Mouse (Mus musculus) kidney, postnatal 36 days (tissue): Measurements from ENCODE around the gene Nup62.
"Not testable (repeated sequence)": the region's sequence is repeated elsewhere in the genome, so short reads cannot be mapped to it uniquely, and the experiment has no call there.

Source experiments
- DNase-seq, 2 experiments: peaks; one replicate each; pipeline ENCODE4 v3.0.0; 2021 to 2022; ENCODE audit warnings: mixed read lengths in 2 of 2

Nup62 gene

DNA sequence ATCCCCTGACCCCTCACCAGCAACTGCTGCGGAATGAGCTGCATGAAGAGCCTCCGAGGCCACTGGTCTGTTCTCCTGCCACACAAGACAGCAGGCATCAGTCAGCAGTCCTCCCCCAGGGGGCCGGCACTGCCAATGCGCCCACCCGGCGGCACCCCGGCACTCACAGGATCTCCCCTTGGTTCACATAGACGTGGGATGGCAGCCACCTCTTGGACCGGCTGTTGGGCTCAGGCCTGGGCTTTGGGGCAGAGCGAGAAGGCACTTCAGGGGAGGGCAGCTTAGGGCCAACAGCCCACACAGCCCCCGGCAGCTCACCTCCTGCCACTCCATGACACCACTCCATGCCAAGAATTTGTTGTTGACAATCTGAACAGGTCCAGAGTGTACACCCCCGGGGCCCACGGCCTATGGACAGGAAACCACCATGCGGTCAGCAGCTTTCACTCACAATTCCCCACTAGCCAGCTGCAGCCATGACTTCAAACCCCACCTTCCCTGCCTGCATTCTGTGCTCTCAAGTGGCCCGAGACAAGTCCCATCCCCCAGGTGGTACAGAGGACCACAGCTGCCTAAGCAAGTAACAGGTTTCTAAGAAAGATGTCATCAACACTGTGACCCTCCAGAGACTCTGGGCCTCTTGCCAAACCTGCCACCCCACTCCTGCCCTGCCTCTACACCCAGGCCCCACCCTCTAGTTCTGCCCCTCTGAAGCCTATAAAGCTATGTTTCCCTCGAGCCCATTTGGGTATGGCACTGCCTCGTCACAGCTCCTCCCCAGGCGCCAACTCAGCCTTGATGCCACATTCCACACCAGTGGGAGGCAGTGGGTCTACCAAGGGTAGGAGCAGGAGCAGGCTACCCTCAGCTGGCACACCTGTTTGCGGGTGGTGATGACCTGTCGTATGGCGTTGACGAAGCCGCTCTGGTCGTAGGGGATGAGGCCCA lies 49.0 kb downstream of the Nup62 start:
- DNase-seq = no peak

DNA sequence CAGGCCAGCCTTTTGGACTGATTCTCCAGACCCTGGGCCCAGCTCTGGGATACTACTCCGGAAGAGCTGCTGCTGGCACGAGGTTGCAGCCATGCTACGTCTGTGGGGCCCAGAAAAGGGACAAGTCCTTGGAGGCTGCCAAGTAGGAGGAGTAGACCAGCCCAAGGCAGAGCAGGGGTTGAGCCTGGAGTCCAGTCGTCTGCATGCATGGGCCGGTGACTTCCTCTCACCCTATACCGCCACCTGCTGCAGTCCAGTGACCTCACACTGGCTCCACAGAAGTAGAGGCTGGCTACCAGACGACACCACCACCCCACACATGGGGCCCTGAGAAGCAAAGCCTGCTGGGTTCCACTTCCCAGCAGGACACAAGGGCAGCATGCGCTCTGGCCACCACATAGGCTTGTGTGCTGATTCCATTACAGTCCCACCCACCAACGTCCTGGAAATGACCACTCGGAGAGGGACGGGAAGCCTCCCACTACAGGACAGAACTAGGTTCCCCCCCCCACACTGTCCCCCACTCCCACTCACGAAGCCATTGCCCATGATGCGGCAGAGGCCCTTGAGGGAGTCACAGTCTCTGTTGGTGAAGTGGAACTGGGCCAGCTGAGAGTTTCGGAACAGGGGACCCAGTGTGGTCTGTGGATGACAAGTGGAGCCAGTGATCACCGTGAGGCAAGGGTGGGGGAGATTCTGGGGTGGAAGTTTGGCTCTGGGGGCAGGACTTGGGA lies 50.6 kb downstream of the Nup62 start:
- peak; percentile 72 to 75 for DNase-seq

DNA sequence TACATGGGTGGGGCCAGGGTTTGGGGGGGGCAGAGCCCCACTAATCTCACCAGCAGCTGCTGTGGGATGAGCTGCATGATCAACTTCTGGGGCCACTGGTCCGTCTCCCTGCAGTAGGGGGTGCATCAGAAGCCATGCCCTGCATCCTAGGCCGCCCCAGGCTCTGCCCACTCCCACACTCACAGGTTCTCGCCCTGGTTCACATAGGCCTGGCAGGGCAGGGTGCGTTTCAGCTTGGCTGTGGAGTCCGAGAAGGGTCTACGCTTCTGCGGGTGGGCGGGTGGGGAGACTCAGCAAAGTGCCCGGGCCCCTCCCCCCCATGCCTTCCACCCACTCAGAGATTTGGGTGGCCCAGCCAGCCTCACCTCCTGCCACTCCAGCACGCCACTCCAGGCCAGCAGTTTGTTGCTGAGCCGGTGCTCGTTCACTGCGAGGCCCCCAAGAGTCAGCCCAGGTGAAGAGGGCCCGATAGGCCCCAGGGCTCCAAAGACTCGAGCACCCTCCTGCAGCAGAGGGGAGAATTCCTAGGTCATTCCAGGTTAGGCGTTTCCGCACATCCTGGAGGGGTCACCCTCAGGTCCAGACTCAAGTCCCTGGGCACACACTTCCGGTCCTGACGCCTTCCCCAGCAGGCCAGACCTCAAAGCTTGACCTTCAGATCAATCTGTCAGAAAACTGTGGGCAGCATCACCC lies 51.3 kb downstream of the Nup62 start:
- DNase-seq = no peak

DNA sequence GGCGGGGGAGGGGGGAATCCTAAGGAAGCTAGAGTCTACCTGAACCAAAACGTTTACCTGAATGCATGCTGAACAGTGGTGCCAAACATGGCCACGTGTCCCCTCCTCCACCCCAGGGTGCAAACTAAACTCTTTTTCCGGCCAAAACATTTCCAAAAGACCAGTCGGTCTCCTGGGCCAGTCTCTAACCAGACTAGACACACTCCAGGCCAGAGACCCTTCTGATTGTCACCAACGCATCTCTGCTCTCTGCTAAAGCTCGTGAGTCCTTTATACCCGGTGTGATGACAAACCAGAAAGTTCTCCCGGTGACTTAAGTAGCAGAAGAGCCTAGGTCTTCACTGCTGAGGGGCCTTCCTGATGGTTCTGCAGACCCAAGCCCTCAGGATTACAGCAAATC lies 51.9 kb downstream of the Nup62 start:
- DNase-seq = no peak

DNA sequence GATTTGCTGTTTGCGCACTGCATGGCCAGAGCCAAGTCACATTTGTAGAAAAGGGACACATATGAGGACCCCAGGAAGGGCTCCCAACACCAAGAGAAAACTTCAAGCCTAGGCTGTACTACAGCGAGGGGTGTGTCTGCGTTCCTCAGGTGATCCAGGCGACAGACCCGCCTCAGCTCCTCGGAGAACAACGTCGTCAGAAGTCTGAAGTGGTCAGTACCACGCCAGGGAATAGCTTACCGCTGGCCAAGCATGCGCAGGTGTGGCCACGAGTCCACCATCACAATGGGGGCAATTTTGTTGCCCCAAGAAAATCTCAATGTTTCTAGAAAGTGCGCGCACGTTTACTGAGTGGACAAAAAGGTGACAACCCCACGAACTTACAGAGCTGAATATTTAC lies 52.6 kb downstream of the Nup62 start:
- peak; percentile 44 to 54 for DNase-seq

DNA sequence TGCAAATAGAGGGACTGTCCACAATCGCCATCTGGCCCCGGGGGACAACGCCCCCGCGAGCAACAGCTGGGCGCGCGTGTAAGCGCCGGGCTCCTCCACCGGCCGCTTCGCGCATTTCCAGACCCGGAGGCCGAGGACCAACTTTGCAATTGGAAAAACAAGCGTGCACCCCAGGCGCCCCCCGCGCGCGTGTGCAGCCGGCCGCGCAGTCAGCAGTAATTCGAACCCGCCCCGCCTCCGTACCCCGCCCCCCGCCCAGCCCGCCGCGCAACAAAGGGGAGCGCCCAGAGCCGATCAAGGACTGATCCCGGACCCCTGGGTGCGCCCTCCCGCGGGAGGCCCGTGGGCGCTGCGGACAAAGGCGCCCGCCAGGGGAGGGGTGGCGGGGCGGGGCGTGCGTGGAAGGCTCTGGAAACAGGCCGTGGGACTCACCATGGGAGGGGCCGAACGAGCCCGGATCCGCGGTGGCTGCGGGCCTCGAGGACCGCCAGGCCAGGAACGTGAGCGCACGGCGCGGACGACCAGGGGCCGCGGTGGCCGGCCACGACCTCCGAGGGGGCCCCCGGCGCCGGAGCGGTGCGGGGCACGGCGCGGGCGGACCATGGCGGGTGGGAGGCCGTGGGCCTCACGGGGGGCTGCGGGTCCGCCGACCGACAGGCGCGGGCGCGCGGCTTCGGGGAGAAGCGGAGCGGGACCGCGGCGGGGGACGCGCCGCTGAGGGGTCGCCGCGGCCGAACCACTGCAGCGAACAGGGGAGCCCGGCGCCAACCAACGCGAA lies 53.2 kb downstream of the Nup62 start:
- peak; percentile 62 to 83 for DNase-seq

DNA sequence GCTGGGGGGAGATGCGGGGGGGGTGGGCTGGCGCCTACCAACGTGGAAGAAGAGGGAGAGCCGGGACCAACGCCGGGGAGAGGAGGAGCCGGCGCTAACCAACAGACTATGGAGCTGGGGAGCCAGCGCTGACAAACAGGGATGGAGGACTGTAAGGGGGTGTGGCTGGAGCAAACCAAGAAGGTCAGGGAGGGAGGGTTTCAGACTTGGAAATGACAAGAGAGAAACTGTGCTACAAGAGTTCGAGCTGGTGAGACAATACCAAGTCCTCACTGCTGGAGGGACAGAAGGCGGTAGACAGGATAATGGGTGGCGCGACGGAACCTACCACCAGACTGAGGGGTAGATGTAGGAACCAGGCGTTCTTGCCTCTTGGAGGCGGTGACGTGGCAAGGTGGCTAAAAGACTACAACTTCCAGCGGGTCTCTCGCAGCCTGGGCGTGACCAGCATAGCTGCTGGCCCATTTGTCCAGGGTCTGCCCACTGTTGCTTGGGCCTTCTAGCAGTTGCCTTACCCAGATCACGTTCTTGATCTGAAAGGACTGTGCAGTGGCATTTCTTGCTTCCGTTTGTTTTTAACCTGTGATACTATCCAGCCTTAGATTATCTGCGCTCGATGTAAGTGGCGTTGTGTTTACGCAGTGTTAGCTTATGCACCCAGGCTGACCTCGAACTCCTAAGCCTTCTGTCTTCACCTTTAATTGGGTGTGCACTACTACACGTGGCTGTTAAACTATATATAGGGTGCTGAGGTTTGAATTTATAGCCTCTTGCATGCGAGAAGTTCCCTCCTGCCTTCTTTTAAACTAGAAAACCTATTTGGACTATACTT lies 54.0 kb downstream of the Nup62 start, which contains the start of gene Ptov1:
Gene Ptov1, minus strand, starts transcription at position 92 of the 832 bp plus-strand sequence.
- peak; percentile 93 to 96 for DNase-seq

DNA sequence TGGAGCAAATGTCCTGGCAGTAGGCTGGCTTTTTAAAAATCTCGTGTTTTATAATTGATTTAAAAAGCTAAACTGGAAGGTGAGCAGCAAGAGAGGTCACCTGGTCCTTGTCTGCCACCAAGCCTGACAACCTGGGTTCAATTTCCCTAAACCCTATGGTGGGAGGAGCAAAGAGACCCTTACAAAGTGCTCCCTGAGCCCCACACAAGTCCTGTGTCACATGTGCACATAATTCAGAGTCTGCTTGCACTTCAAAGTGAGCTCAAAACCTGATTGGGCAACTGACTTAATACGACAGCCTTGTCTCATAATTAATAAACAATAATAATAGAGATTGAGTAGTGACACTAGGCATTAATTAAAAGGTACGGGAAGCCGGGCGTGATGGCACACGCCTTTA lies 54.7 kb downstream of the Nup62 start:
- DNase-seq = no peak

DNA sequence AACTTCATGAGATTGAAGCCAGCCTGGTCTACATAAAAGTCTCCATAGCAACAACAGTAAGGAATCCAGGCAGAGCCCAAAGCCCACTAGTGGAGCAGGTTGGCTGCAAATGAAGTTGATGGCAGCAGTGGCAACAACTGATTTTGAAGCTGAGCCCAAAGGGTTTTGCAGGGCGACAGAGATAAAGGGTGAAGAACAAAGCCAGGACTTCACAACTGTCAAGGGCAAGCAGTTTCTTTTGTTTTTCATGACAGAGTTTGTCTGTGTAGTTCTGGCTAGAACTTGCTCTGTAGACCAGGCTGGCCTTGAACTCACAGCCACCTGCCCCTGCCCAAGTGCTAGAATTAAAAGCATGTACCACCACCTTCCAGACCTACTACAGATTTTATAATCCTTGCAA lies 55.3 kb downstream of the Nup62 start:
- no peak for DNase-seq

DNA sequence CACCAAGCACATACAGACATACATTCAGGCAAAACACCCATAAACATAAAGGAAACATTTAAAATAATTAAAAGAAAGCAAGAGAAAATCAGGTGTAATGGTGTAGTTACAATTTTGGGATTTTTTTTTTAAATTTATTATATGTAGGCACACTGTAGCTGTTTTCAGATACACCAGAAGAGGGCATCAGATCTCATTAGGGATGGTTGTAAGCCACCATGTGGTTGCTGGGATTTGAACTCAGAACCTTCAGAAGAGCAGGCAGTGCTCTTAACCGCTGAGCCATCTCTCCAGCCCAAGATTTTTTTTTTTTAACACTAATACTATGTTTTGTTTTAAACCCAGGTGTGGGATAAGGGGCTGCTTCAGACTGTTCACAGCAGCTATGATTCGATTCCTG lies 55.9 kb downstream of the Nup62 start:
- not testable (repeated sequence) for DNase-seq

DNA sequence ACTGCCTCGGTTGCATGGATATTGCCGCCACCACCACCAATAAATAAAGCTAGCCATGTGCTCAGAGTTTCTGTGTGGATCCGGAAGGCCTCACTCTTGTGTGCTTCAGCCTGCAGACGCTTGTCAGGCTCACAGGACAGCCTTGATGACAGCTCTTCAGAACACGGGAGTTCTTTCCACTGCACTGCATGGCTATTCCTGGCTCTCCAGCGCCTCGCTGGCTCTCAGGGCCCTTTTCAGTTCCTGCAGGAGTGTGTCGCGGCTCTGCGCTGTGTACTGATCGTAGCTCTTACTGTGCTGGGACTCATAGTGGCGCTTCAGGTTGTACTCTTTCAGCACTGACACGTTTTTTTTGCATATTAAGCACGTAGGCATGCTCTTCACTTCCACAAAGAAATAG lies 61.9 kb downstream of the Nup62 start:
- DNase-seq = no peak
